Mouse (Mus musculus) ES-CJ7 (cell line): ENCODE data around the gene Ifrd2.

Experiments used
- DNase-seq: peaks from one replicate; pipeline ENCODE4 v3.0.0; 2011; ENCODE audit warnings: low read depth, low spot score

The Ifrd2 gene

DNA sequence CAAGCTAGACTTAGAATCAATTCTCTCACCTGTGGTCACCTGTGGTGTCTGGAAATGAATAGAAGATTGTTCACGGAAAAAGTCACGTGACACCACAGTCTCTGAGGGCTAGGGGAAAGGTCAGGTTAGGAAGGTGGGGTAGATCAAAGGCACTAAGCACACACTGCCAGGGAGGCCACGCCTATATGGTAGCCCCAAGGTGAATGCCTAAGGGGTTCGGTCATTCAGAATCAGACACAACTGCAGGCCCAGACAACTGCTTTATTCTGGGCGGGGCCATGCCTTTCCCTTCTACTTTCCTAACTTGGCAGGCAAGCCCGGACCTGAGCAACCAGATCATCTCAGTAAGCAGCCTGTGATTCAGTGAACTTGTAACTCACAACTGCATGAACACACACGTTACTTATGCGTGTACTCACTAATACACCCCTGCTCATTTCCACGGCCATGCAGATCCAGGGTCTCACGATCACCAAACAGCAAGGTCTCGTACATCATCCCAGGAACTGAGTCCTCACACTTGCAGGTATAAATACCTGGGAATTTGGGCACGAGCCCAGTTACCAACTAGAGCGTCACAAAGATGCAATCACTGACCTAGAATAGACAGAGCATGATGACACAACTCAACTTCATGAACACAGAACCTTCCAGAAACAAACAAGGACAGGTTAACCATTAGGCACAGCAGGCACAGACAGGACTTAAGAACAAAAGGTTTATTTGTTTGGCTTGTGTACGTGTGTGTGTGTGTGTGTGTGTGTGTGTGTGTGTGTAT, 11.7 kb upstream of the Ifrd2 start:
- peak; percentile 96 for DNase-seq

- DNase-seq, result peak; percentile 86
Measured at GRCm38 (mm10) chr9:107576357-107577107, 10.9 kb upstream of the Ifrd2 start, which contains the start of gene Hyal1. Gene Hyal1 (plus strand): TSS chr9:107576927.

DNA sequence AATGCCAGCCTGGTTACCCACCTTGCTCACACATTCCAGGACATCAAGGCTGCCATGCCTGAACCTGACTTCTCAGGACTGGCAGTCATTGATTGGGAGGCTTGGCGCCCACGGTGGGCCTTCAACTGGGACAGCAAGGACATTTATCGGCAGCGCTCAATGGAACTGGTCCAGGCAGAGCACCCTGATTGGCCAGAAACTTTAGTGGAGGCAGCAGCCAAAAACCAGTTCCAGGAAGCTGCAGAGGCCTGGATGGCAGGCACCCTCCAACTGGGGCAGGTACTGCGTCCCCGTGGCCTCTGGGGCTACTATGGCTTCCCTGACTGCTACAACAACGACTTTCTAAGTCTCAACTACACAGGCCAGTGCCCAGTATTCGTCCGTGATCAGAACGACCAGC, 9.6 kb upstream of the Ifrd2 start:
- DNase-seq, result no peak

GRCm38 (mm10) chr9:107578587-107578986, 8.9 kb upstream of the Ifrd2 start, which contains the start of gene Naa80:
Gene Naa80 (plus strand): TSS chr9:107578887.
- DNase-seq, result no peak

DNA sequence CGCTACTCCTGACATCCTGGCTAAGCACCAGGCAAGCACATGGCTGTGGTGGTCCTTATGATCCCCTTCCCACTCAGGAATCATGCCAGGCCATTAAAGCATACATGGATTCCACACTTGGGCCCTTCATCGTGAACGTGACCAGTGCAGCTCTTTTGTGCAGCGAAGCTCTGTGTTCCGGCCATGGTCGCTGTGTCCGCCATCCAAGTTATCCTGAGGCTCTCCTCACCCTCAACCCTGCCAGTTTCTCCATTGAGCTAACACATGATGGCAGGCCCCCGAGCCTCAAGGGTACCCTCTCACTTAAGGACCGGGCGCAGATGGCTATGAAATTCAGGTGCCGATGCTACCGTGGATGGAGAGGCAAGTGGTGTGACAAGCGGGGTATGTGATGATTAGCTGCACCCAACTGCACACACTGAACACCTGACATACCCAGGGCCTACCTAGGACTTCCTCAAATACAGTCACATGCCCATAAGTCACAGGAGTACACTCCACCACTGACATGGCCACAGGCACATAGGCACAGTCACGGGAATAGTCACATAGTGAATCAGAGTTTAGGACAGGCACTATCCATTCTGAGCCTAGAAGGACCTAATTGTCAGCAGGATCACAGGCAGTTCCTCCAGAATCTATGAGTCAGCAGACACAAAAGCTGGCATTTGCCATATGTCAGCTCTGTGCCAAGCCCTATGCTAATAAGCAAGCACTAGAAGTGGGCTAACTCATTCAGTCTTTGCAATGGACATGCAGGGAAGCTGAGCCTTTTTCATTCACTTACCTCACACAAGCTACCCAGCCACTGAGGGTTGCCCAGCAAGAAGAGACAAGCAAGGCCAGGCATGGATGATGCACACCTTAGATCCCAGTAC, 8.2 kb upstream of the Ifrd2 start:
- no peak for DNase-seq

DNA sequence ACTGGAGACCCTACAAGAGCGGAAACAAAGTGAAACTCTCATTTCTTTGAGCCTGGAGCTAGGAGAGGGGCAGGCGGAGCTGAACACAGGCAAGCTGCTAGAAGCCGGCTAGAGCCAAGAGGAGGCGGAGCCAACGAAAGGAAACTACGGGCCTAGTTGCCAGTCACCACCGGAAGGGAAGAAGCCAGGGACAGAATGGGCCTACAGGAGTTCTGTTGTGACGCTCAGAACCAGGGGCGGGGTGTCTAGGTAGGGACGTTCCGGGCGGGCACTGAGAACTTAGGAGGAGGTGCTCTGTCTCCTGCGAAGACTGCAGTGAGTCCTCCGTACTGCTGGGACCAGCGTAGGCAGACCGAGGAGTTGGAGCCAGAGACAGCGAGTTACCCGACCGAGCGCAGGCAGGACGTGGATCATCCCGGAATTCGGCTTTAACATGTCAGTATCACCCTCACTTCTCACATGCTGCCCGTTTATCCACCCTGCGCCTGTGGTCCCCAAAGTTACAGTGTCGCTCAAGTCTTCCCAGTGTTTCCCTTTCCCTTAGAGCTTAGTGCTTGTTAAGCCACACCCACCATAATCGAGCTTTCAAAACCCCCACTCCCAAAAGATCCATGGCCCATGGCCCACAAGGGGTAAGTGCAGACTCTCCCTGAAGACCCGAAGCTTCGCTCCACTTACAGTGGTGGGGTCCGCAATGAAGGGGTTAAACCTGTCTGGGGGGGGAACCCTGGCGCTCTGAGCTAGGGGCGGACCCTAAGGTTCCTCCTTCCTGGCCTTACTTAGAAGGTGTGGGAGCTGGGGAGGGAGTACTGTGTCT, 6.7 kb upstream of the Ifrd2 start, which contains the start of gene Hyal3:
Hyal3 (plus strand) TSS at position 318 of the 817 bp plus-strand sequence.
- peak; percentile 85 for DNase-seq

GRCm38 (mm10) chr9:107581584-107581983, 5.9 kb upstream of the Ifrd2 start:
- DNase-seq, result no peak

DNA sequence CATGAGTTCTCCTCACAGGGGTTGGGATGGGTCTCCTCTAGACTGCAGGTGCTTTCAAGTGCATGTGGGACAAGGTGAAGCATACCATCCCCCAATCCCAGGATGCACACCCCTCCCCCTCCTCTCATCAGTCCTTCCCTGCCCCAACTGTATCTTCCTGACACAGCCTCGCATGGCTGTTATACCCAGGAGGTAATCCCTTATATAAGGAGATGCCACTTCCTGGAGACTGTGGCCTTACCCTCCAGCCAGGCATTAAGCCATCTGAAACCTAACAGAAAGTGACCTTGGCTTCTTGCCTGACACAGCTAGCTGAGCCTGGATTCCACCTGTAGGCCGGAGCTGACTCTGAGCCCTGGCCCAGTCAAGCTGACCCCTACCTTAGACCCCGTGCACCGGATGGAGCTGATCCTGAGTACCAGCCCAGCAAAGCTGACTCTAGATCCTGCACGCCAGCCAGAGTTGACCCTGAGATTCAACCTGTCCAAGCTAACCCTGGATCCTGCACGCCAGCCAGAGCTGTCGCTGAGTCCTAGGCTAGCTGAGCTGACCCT, 4.9 kb upstream of the Ifrd2 start:
- DNase-seq, result no peak

GRCm38 (mm10) chr9:107583174-107583573, 4.3 kb upstream of the Ifrd2 start:
- DNase-seq, result no peak

DNA sequence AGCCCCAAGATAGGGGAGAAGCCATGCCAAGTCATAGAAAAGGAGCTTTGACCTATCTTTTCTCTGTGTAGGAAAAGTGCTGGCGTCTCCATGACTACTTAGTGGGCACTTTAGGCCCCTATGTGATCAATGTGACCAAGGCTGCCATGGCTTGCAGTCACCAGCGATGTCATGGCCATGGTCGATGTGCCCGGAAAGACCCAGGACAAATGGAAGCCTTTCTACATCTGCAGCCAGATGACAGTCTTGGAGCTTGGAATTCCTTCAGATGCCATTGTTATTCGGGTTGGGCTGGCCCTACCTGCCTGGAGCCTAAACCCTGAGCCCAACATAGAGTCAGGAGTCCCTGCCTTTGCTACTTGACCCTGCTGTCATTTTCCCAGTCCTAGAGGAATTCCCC, 938 bp upstream of the Ifrd2 start:
- DNase-seq, result no peak

DNA sequence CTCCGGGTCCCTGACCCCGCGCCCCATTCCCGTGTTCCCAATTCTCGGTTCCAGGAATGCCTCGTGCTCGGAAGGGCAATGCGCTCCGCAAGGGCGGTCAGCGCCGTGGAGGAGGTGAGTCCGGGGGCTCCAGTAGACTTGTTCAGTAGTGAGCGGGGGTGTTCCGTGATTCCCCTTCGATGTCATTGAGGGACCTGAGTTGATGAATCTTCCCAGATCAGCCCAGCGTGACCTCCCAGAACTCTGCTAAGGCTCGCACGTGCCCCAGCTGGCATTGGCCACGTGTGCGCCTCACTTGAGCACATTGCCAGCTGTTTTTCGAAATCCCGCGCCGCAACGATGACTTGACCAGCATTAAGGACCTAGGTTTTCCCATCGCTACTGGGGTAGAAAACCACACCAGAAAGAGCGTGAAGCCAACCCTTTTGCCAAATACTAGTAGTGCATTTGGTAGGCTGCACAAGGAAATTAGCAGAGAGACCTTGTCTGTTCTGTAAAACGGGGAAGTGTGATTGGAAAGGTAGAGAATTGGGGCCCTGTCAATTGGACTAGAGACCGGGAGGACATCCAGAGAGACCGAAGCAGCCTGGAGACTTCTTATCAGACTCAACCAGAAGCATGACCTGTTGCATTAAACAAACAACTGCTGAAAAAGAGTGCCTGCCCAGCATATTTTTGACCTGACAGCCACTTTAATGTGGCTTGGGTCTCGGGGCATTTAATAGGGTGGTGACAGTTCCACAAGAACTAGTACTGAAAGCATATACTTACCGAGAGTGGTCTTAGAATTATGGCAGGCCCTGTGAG, 594 bp downstream of the Ifrd2 start:
- DNase-seq, result peak; percentile 47

- DNase-seq, result peak; percentile 76
Measured at GRCm38 (mm10) chr9:107590058-107590772, 2.8 kb downstream of the Ifrd2 start.

DNA sequence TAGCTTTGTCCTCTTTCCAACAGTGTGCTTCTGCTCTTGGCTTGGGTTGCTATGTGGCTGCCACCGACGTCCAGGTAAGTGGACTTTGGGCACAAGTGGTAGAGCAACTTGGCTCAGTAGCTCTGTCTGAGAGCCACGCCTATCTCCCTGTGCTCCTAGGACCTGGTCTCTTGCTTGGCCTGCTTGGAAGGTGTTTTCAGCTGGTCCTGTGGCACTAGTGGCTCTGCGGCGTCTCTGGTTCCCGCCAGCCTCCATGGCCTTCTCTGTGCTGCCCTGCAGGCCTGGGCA, 3.3 kb downstream of the Ifrd2 start:
- DNase-seq, result no peak

- no peak for DNase-seq
Measured at GRCm38 (mm10) chr9:107593101-107593976, 5.9 kb downstream of the Ifrd2 start.

DNA sequence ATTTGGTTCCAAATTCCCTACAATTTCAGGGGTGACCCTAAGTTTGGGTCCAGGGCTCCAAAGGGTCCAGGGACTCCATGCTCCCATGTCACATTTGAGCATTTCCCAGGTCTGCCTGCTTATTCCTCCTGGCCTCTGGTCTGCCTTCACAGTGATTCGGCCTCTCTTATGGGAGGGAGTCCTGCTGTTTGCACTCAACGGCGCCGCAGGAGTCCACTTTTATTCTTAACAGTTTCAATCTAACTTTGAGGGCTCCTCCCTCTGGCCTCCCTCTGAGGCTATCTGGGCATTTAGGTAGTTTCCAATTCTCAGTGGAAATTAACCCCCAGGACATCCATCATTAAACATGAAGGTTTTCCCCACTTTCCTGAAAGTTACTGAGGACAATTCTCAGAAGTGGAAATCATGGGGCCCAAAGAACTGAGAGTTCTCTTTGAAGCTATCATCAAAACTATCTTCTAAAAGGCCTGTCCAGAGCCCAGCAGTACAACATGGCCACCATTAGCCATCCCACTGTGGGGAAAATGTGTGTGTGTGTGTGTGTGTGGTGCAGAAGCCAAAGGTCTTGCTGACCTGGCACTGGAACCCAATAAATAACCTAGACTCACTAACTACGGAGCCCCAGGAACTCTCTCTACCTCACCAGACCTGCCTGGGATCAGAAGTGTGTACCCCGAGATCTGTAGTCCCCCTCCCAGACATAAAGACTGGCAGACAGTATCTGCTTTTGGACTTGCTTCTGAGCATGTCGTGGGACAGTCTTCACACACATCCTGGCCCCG, 7.0 kb downstream of the Ifrd2 start:
- DNase-seq, result peak; percentile 90

- DNase-seq, result no peak
Measured at GRCm38 (mm10) chr9:107596619-107597569, 9.5 kb downstream of the Ifrd2 start.
